Mouse (Mus musculus) adrenal gland, postnatal 36 days (tissue): ENCODE results near the gene Syt1. TPM values are rescaled to one million over a fixed set of nuclear protein-coding genes. Genes with fewer than 3 reads are reported as not detected.
A peak's percentile ranks its signal among the peaks of the same experiment; 100 is the strongest.

Experiments used
- DNase-seq, 2 experiments: peaks; one replicate each; pipeline ENCODE4 v3.0.0; 2021; ENCODE audit warnings: mixed read lengths in 1 of 2
- total RNA-seq, 2 experiments: library from RNA; stranded (reverse); gene quantifications; 2 replicates each; pipeline ENCODE4 v1.2.3; 2021

The Syt1 gene
- total RNA-seq, 2 experiments from 2014 or later = 9.8 to 9.9 TPM

- no peak for DNase-seq
These were observed 257.5 kb downstream of the Syt1 start for GRCm38 (mm10) chr10:108753304-108753703.

GRCm38 (mm10) chr10:108743759-108744158 lies 267.0 kb downstream of the Syt1 start:
- no peak for DNase-seq

GRCm38 (mm10) chr10:108733982-108734381 lies 276.8 kb downstream of the Syt1 start:
- peak in 1 of 2 experiments; percentile 16 for DNase-seq

DNA sequence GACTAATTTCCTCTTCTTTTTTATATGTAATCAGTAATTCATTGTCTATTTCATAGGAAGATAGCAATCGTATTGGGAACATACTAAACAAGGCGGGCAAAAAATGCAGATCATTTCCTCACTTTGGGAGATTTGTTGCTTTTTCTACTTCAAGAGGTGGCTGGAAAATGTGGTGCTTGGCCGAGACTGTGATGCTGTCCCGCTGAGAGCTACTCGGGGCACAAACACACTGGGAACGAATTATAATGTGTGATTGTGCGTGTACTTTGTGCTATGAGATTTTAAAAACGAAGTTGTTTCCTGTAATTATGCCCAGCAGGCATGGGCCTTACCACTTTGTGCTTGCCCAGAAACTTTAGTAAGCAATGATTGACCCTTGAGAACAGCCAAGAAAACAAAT lies 281.8 kb downstream of the Syt1 start:
- DNase-seq = no peak

DNA sequence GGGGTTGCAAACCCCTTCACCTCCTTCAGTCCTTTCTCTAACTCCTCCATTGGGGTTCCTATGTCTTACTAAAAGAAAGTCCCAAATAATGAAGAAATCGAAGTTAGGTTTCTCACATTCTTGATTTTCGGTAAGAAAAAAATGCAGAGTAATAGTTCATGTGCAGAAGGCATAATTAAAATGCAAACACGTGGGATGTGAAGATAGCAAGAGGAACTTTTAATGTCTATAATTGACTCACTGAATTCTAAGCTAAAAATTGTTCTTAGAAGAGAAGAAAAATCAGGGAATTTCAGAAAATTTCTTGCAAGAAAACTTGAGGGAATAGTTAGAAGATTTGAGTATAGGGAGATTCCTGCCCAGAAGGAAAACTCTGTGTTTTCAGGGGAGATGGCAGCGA lies 284.4 kb downstream of the Syt1 start:
- DNase-seq = peak in 1 of 2 experiments; percentile 0

DNA sequence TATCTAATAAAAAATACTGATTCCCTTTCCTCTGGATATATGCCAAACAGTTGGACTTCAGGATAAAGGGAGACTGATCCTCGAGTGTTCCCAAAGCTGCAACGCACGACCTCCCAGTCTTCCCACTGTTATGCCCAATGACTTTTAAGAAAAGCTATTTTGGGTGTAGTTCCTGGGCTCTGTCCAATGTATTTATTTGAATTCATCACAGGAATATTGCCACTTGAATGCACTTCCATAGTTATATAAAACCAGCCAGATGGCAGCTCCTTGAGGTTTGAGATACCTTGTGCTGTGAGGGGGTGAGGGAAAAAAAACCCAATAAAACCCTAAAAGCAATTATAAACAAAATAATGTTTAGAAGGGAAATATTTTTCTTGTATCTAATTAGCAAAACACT lies 285.9 kb downstream of the Syt1 start:
- DNase-seq = no peak

- DNase-seq = no peak
These were observed 300.3 kb downstream of the Syt1 start for GRCm38 (mm10) chr10:108710514-108710913.

DNA sequence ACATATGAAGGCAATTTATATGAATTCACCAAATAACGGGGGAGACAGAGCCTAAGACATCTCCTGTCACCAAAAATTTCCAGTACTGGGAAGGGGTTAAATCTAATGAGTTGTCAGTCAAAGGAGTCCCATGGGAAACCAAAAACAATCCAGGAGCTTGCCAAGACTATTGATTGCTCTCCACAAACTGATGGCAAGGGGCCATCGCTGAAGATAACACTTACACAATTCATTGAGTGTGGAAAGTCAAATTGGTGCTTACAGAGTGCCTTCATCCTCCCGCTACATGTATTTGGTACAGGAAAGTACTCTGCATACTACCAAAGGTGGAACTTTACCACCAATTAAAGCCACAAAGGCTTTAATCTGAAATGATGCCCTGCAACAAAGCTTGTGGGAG lies 305.1 kb downstream of the Syt1 start:
- no peak for DNase-seq

DNA sequence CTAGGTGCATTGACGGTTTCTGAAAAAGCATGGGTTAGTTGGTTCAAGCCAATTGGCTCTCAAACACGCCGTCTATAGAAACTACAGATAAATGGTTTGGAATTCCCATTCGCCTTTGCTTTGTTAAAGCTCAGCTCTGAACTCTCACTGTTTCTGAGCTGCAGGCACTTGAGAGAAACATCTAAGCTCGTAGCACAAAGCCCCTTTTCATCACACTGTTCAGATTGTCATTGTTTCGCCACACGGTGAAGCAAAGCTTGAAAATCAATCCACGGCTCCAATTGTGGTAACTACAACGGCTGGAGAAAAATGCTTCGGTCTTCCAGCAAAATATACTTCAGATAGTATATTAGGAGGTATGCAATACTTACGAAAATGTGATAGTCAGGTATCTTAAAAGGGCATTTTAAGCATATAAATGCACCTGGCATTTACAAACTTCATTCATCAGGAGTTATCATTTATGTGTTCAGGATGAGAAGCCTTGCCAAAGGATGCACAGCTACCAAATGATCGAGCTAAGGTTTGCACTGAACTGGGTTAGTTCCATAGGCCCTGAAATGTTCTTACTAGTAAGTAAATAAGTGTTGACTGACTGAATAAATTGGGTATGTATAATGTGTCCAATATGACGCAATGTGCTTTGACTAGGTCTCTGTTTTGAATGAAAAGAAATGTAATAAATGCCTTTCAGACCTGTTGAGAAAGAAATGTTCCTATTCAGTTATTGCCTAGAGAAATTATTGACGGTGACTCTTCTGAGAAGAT lies 309.2 kb downstream of the Syt1 start:
- no peak for DNase-seq

DNA sequence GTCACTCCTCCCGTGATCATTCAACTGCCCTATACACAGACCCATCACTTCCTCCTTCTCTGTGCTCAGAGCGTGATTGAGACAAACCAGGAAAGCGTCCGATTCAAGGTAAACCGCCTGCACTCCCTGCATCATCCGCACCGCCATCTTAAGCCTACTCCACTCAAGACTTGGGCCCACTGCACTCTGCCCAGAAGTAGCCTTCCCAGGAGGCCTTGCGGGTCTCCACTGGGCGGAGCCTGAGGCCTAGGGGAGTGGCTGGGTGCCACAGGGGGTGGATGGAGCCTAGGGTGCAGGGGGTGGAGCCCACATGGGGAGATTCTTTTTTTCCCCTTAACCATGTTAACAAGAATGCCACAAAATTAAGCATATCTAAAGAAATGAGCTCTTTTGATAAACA lies 310.8 kb downstream of the Syt1 start, which contains the start of gene Gm5136:
Gene Gm5136, minus strand, starts transcription at position 215 of the 400 bp plus-strand sequence.
- DNase-seq = no peak

DNA sequence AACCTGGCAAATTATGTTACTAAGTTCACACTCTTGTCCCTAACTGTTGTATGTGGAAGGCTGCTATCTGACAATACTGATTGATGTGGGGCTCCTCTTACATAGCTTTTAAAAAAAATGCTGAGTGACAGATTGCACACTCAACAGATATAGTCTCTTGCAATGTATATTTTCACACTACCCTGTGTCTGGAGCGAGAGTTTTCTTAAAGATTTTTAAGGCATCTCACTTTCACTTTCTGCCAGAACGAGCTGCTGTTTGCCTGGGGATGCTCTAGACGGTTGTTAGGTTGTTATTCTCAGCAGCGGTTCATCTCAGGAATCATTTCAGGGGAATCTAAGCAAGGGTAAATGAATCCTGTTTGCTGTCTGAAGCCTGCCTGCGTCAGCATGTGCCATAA lies 313.7 kb downstream of the Syt1 start:
- DNase-seq = no peak

DNA sequence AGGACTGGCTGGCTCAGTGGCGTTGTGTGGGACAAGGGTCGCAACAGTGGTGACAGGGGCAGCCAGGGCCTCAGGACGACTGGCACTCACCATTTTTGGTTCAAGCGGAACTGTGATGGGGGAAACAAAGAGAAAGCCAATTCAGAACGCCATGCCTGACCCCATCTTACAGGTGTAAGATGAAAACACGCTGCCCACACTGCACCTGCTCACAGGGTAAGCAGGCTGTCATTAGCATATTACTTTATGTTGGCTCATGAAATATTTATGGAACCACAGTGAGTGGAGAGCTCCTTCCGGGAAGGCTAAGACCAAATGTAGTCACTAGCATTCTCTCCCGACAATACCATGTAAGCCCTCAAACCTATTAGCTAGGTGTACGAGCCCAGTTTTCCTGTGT lies 319.8 kb downstream of the Syt1 start:
- no peak for DNase-seq

DNA sequence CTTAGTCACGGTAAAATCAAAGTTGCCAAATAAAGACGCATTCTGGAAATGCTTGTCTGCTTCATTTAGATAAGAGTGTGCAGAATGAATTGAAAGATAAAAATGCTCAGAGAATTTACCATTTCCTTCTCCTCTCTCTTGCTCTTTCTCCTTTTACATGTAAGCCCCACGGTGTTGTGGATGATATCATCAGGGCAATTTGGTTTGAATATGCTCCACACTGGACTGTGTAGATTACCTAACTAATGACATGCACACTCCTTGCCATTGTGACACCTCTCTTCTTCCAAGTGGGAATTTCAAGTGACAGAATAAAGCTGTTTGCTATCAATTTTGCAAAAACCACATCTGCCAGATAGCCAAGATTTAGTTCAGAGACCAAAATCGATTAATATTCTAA lies 324.1 kb downstream of the Syt1 start:
- no peak for DNase-seq

GRCm38 (mm10) chr10:108679675-108680390 lies 330.9 kb downstream of the Syt1 start:
- DNase-seq = no peak

- DNase-seq = no peak
These were observed 333.7 kb downstream of the Syt1 start for GRCm38 (mm10) chr10:108677053-108677452.

DNA sequence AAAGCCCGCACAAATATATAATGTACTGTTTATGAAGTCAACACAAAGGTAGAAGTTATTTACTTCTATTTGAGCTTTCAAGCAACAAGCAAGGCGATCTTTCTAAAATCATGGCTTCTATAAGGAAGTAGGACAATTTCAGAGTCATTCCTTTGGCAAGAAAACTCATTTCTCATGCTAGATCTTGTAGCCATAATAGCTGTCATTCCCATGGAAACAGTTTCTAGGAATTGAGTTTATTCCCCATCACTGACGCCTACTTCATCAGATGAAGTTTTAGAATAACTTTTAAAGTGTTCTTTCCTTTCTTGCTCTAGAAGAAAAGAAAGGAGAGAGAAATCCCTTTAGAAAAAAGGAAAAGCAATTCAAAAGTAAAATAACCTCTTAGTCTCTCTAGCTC lies 341.8 kb downstream of the Syt1 start:
- no peak for DNase-seq

GRCm38 (mm10) chr10:108660295-108660694 lies 350.5 kb downstream of the Syt1 start:
- no peak for DNase-seq

DNA sequence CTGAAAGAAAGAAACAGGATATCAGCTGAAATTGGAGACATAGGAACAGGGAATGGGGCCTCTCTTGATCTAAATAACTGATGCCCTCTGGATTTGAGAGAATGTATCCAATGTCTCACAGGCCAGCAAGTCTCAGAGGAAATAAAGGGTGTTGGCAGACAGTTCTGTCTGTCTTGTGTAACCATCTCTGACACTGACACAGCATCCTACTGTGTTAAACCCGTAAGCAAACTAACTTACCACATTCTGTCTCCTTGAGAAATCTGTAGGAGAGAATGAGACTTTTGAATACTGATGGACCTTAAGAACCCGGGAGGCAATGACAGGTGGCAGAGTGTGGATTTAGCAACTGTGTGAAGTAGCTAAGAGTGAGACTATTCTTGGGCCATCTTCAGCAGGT lies 352.5 kb downstream of the Syt1 start:
- DNase-seq = no peak

GRCm38 (mm10) chr10:108657669-108658068 lies 353.1 kb downstream of the Syt1 start:
- no peak for DNase-seq

DNA sequence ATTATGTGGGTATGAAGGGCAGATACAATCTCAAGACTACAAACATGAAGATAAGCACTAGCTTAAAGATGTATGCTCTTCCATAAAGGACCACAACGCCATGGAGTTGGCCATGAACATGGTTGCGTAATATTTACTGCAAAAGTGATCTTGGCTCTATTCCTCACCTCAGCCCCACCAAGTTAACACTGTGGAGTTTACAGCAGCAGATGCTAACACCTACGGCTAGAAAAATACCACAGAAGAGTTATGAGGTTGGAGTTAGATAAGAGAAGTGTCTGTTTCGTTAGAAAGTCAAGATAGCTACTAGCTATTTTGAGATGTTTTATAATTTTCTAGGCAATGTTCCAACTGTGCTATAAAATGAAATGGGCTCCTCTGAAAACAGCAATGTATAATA lies 353.9 kb downstream of the Syt1 start:
- DNase-seq = no peak

GRCm38 (mm10) chr10:108655074-108655473 lies 355.7 kb downstream of the Syt1 start:
- DNase-seq = no peak

DNA sequence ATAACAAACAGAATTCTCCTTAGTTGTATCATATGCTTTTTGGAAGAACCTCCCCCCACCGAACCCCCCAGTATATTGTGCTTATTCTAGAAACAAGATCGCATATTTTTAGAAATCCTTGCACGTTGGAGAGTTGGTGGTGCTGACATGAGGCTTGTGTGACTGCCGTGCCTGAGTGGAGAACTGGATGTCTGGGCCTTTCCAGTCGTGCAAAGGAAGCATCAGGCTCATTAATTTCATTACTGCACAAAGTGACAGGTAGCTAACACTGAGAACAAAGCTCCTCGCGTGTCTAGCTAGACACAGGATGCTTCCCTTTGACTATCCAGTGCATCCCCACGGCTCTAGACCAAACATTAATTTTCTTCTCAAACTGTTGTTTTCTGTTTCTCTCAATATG lies 358.0 kb downstream of the Syt1 start:
- DNase-seq = no peak

- DNase-seq = no peak
These were observed 358.7 kb downstream of the Syt1 start for GRCm38 (mm10) chr10:108652066-108652465.

DNA sequence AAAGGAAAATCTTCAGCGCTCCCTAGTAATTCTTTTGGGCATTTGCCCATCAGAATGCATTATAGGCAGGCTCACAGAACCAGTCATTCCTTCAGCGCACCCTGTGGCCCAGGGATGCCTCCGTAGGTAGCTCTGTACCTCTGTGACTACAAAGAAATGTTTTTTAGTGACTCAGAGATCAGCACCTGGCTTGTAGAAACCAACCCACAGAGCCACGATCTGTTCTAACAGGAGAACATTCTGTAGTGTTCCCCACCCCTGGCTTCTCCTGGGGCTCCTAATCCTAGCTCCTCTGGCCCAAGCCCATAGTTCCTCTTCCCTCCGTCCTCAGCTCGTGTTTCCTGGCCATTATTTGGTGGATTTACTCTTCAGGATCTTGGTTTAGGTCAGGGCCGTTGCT lies 361.6 kb downstream of the Syt1 start:
- no peak for DNase-seq
